Mouse (Mus musculus): ENCODE data around the gene Adamts14.

DNA sequence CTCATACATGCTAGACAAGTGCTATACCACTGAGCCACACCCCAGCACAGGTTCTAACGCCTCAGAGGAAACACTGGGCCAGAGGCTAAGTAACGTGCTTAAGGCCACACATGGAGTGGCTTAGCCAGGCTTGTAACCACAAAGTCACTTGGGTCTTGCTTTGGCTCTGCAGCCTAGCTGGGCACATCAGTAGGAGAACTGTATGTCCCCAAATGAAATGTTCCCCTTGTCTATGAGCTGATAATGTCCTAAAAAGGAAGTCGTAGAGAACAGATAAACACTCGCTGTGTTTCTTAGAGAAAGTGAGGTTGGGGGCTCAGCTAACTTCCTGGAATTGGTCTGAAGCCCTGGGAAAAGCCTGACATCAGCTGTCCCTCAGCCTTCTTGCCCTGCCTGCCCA lies 57.1 kb downstream of the Adamts14 start:
- TF ChIP-seq CTCF (IDR thresholded peaks at IDR 0.05; ENCODE audit: borderline replicate concordance, control insufficient read depth, extremely low read depth, insufficient read depth, low read length, poor library complexity) (no peak), POLR2A (IDR thresholded peaks at IDR 0.05; ENCODE audit: control insufficient read depth, extremely low read depth, insufficient read depth, low read length, poor library complexity) (no peak)

Data from thymus, adult 2 months (tissue).